Mouse (Mus musculus) left cerebral cortex, postnatal 36 days (tissue): Measurements from ENCODE around the gene Ccdc65. TPM values are rescaled to one million over a fixed set of nuclear protein-coding genes. Genes with fewer than 3 reads are reported as not detected.

Experiments used
- DNase-seq, 2 experiments: peaks; one replicate each; pipeline ENCODE4 v3.0.0; 2021 to 2022; ENCODE audit warnings: low spot score in 2 of 2, mixed read lengths in 1 of 2
- intact Hi-C: fragments of 180-260 bp; cut with DNase I; formaldehyde crosslinking; loops from one replicate; pipeline ENCODE4 v1.15.1; 2025
- total RNA-seq, 2 experiments: library from RNA; stranded (reverse); gene quantifications; 2 replicates each; pipeline ENCODE4 v1.2.3; 2021

The Ccdc65 gene
- total RNA-seq, 2 experiments from 2014 or later: 12.5 to 14.4 TPM

GRCm38 (mm10) chr15:98772511-98773211, 64.7 kb downstream of the Ccdc65 start:
- intact Hi-C loops: no loop called here
- no peak for DNase-seq

Other genes starting within 250 kb of the Ccdc65 start
- not detected for gene OR5BS1P, start 238.3 kb upstream of the Ccdc65 start, total RNA-seq
- gene Lalba, start 225.5 kb upstream of the Ccdc65 start, total RNA-seq: not detected
- not detected for gene Olfr279, start 215.8 kb upstream of the Ccdc65 start, total RNA-seq
- 10 to 100 TPM; 58.9 to 60.9 TPM for gene Kansl2, start 173.9 kb upstream of the Ccdc65 start, total RNA-seq
- 10 to 100 TPM; 37.0 to 45.6 TPM for gene Ccnt1, start 137.3 kb upstream of the Ccdc65 start, total RNA-seq
- gene 4930415O20Rik, start 137.2 kb upstream of the Ccdc65 start, total RNA-seq: not detected
- 10 to 100 TPM; 41.5 to 58.4 TPM for gene Adcy6, start 98.1 kb upstream of the Ccdc65 start, total RNA-seq
- 100 to 1,000 TPM; 273 to 276 TPM for gene Cacnb3, start 77.4 kb upstream of the Ccdc65 start, total RNA-seq
- gene Ddx23, start 45.3 kb upstream of the Ccdc65 start, total RNA-seq: 10 to 100 TPM; 80.2 to 82.7 TPM
- gene Rnd1, start 30.7 kb upstream of the Ccdc65 start, total RNA-seq: 10 to 100 TPM; 29.4 to 32.6 TPM
- gene Fkbp11, start 20.0 kb downstream of the Ccdc65 start, total RNA-seq: 1 to 10 TPM; 1.5 to 2.1 TPM
- gene Arf3, start 55.0 kb downstream of the Ccdc65 start, total RNA-seq: 100 to 1,000 TPM; 721 to 734 TPM
- gene Wnt10b, start 69.9 kb downstream of the Ccdc65 start, total RNA-seq: 1 to 10 TPM in 1 of 2 experiments, under 1 TPM in 1; 0.59 to 1.1 TPM
- not detected for gene Wnt1, start 81.7 kb downstream of the Ccdc65 start, total RNA-seq
- 100 to 1,000 TPM; 827 to 848 TPM for gene Ddn, start 101.3 kb downstream of the Ccdc65 start, total RNA-seq
- 10 to 100 TPM; 49.1 to 50.0 TPM for gene Prkag1, start 123.3 kb downstream of the Ccdc65 start, total RNA-seq
- gene Kmt2d, start 163.0 kb downstream of the Ccdc65 start, total RNA-seq: 10 to 100 TPM; 69.9 to 98.8 TPM
- 10 to 100 TPM in 1 of 2 experiments, 1 to 10 TPM in 1; 9.0 to 10.5 TPM for gene Rhebl1, start 186.3 kb downstream of the Ccdc65 start, total RNA-seq
- under 1 TPM in 1 of 2 experiments, not detected in 1; 0.35 TPM for gene Dhh, start 190.3 kb downstream of the Ccdc65 start, total RNA-seq
- gene Lmbr1l, start 210.0 kb downstream of the Ccdc65 start, total RNA-seq: 10 to 100 TPM; 12.6 to 16.6 TPM
- 100 to 1,000 TPM; 509 to 602 TPM for gene Tuba1b, start 226.4 kb downstream of the Ccdc65 start, total RNA-seq
- not detected for gene Gm49450, start 245.3 kb downstream of the Ccdc65 start, total RNA-seq
- gene Tuba1a, start 245.5 kb downstream of the Ccdc65 start, total RNA-seq: 1,000 to 10,000 TPM in 1 of 2 experiments, 100 to 1,000 TPM in 1; 932 to 1,107 TPM